Mouse (Mus musculus) kidney, postnatal 10 days (tissue): ENCODE measurements around the gene Rrbp1.

Source experiments
- DNase-seq: peaks from one replicate; pipeline ENCODE4 v3.0.0; 2021; ENCODE audit warnings: mixed read lengths

Gene Rrbp1

GRCm38 (mm10) chr2:144005166-144005955 is 5.7 kb downstream of the Rrbp1 start:
- DNase-seq, result no peak

GRCm38 (mm10) chr2:144003544-144003943 is 7.5 kb downstream of the Rrbp1 start:
- peak; percentile 65 for DNase-seq

- DNase-seq, result no peak
These were observed 8.7 kb downstream of the Rrbp1 start for GRCm38 (mm10) chr2:144002229-144002984.

- DNase-seq, result no peak
These were observed 18.1 kb downstream of the Rrbp1 start for GRCm38 (mm10) chr2:143992977-143993376.

GRCm38 (mm10) chr2:143991964-143992672 is 18.9 kb downstream of the Rrbp1 start:
- DNase-seq, result no peak

GRCm38 (mm10) chr2:143990997-143991396 is 20.1 kb downstream of the Rrbp1 start:
- DNase-seq, result peak; percentile 75

- DNase-seq, result no peak
These were observed 23.0 kb downstream of the Rrbp1 start for GRCm38 (mm10) chr2:143988016-143988415.

GRCm38 (mm10) chr2:143987485-143987884 is 23.6 kb downstream of the Rrbp1 start:
- DNase-seq, result no peak

- DNase-seq, result no peak
These were observed 27.6 kb downstream of the Rrbp1 start for GRCm38 (mm10) chr2:143983482-143983881.

GRCm38 (mm10) chr2:143982901-143983300 is 28.2 kb downstream of the Rrbp1 start:
- no peak for DNase-seq

- DNase-seq, result no peak
These were observed 28.9 kb downstream of the Rrbp1 start for GRCm38 (mm10) chr2:143982152-143982551.

- peak; percentile 88 for DNase-seq
These were observed 30.2 kb downstream of the Rrbp1 start for GRCm38 (mm10) chr2:143980781-143981398.

- DNase-seq, result peak; percentile 36
These were observed 32.5 kb downstream of the Rrbp1 start for GRCm38 (mm10) chr2:143978444-143979147.

GRCm38 (mm10) chr2:143975146-143975649 is 35.9 kb downstream of the Rrbp1 start:
- DNase-seq, result no peak

GRCm38 (mm10) chr2:143973161-143973560 is 37.9 kb downstream of the Rrbp1 start:
- no peak for DNase-seq

- no peak for DNase-seq
These were observed 39.2 kb downstream of the Rrbp1 start for GRCm38 (mm10) chr2:143971887-143972286.

GRCm38 (mm10) chr2:143970841-143971240 is 40.2 kb downstream of the Rrbp1 start:
- no peak for DNase-seq

GRCm38 (mm10) chr2:143969260-143969659 is 41.8 kb downstream of the Rrbp1 start:
- DNase-seq, result no peak

GRCm38 (mm10) chr2:143963318-143963717 is 47.7 kb downstream of the Rrbp1 start:
- DNase-seq, result no peak

- DNase-seq, result no peak
These were observed 48.9 kb downstream of the Rrbp1 start for GRCm38 (mm10) chr2:143962192-143962591.

- no peak for DNase-seq
These were observed 55.3 kb downstream of the Rrbp1 start for GRCm38 (mm10) chr2:143955746-143956145.

GRCm38 (mm10) chr2:143955004-143955403 is 56.1 kb downstream of the Rrbp1 start:
- DNase-seq, result no peak
